Mouse (Mus musculus) cerebellum, adult 9-10 months (tissue): ENCODE measurements around the gene Cdh13.
"Not testable (repeated sequence)": the region's sequence is repeated elsewhere in the genome, so short reads cannot be mapped to it uniquely, and the experiment has no call there.

Experiments used
- DNase-seq: peaks from one replicate; pipeline ENCODE4 v3.0.0; 2022

Gene Cdh13

GRCm38 (mm10) chr8:119277047-119277451 is 993.5 kb downstream of the Cdh13 start:
- no peak for DNase-seq

DNA sequence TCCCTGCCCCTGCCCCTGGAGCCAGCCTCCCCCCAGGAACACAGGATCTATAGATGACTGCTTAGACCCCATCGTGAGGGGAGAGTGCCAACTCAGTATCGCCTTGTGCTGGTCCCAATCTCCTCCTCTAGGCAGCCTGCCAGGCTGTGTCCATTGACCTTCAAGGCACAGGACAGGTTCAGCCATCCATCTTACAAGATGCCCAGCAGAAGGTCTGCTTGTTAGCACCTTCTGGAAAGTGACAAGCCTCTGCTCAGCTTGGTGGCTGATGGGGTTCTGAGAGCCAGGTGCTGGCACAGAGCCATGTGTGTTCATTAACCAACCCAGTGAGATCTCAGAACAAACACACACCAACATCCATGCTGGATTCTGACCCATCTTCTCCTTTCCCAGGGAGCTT is 998.2 kb downstream of the Cdh13 start:
- DNase-seq, result peak; percentile 17

GRCm38 (mm10) chr8:119284516-119284915 is 1001.0 kb downstream of the Cdh13 start:
- DNase-seq, result peak; percentile 33

GRCm38 (mm10) chr8:119284920-119285319 is 1001.4 kb downstream of the Cdh13 start:
- DNase-seq, result peak; percentile 91

- DNase-seq, result no peak
Measured at GRCm38 (mm10) chr8:119295477-119295876, 1011.9 kb downstream of the Cdh13 start.

DNA sequence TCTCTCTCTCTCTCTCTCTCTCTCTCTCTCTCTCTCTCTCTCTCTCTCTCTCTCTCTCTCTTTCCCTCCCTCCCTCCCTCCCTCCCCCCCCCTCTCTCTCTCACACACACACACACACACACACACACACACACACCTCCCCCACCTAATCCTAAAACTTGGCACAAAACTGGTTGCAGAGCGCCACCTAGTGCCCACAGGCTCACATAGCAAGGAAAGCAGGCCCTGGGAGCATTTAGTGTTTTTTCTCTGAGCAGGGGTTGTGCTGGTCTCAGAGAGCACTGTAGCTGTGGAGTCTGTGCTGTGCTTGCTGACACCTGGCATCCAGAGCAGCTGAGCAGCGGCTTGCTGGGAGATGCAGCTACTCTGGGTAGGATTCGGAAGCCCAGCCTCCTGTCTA is 1014.2 kb downstream of the Cdh13 start:
- peak; percentile 21 for DNase-seq

- no peak for DNase-seq
Measured at GRCm38 (mm10) chr8:119300335-119300734, 1016.8 kb downstream of the Cdh13 start.

DNA sequence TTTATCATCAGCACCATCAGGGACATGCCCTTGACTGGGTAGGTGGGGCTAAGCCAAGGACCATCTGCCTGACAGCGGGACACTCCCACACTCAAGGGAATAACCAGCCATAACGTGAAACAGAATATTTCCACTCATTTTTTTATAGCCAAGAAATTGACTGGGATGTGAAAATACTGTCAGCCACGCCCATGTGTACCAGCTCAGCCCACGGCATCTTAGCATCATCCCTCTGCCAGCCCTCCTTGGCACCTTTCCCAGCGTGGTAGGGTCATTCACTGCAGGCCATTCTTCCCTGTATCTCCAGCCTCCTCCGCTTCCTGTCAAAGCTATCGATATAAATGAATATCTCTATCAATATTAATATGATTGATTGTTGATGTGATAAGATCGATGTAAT is 1020.7 kb downstream of the Cdh13 start:
- DNase-seq, result no peak

DNA sequence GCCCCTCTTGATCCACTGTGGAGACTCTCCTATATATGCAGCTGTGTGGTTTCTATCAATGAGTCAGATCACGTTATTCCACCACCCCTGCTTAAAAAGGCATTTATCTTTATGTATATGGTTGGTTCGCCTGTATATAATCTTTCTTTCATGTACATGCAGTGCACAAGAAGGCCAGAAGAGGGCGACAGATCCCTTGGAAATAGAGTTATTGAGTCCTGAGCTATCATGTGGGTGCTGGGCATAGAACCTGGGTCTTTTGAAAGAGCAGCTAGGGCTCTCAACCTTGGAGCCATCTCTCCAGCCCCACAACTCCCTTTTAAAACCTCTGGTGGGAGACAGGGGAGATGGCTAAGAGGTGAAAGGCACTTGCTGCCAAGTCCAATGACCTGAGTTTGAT is 1027.9 kb downstream of the Cdh13 start:
- no peak for DNase-seq

DNA sequence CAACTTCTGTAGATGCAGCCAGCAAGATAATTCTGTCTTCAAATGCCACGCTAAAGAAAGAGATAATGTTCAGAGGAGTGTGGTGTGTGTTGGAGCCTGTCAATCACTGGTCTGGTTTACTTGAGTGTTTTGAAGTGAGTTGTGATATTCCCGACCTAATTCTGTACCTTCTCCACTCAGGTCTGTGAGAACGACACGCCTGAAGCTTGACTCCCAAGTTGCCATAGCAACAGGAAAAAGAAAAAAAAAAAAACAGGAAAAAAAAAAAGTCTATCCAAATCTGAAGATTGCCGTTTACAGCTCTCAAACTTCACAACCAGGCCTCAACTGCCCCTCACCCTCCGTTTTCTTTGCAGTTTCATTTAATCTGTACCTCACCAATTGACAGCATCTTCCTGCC is 1039.7 kb downstream of the Cdh13 start:
- no peak for DNase-seq

DNA sequence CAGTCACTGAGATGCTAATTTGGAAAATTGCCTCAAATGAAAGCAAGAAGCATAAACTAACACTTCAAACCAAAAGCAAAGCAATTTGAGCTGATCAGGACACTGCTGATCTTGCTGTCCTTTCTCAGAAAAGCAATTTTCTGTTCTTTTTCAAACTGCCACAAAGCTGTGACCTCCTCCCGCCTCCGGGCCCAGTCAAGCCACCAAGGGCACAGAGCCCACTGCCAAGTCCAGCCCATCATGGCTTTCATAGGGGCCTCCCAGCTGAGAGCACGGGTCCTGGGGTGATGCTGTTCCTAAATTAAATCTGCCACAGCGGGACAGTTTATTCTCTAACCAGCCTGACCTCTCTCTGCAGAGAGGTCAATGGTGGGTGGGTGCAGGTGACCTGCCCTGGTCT is 1056.0 kb downstream of the Cdh13 start:
- no peak for DNase-seq

GRCm38 (mm10) chr8:119343606-119344005 is 1060.1 kb downstream of the Cdh13 start:
- DNase-seq, result no peak

- peak; percentile 95 for DNase-seq
Measured at GRCm38 (mm10) chr8:119344190-119344856, 1060.8 kb downstream of the Cdh13 start, which contains the start of gene Hsbp1. Hsbp1 (plus strand) TSS chr8:119344488.

DNA sequence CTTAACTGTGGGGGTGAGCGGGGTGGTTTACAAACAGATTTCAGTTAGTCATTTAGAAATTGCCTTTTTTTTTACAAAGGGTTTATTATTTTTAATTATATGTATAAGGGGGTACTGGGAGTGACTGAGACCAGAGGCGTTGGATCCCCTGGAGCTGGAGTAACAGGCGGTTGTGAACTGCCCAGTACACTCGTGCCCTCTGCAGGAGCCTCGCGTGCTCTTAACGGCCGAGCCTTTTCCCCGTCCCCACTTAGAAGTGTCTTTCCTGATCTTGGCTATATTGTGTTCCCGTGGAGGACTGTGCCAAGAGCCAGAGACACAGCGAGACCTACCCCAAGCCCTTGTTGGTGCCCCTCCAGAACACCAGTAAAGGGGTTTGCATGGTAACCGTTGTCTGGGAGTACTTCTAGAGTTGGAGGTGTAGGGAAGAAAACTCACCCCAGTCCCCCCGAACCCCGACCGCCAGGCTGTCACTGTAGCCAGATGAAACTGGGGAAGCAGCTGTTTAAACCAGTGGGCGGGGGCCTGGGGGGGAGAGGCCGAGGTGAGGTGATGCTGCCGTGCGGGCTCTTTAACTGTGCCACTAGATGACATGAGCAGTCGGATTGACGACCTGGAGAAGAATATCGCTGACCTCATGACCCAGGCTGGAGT is 1061.6 kb downstream of the Cdh13 start:
- DNase-seq, result peak; percentile 37

- no peak for DNase-seq
Measured at GRCm38 (mm10) chr8:119345683-119346075, 1062.1 kb downstream of the Cdh13 start.

DNA sequence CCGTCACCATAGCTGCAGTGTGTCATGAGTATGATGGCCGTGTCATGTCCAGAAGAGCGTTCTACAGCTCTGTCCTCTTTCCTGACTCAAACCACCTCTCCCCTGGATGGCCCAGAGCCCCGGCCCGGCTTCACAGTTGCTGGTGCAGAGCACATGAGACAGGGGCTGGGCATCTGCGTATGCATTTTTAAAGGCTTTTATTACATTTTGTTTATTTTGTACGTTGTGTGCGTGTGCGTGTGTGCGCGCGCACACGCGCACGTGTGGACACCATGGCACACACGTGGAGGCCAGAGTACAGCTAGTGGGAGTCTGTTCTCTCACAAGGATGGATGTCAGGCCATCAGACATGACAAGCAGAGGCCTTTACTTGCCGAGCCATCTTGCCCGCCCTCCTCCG is 1068.1 kb downstream of the Cdh13 start:
- DNase-seq, result no peak

DNA sequence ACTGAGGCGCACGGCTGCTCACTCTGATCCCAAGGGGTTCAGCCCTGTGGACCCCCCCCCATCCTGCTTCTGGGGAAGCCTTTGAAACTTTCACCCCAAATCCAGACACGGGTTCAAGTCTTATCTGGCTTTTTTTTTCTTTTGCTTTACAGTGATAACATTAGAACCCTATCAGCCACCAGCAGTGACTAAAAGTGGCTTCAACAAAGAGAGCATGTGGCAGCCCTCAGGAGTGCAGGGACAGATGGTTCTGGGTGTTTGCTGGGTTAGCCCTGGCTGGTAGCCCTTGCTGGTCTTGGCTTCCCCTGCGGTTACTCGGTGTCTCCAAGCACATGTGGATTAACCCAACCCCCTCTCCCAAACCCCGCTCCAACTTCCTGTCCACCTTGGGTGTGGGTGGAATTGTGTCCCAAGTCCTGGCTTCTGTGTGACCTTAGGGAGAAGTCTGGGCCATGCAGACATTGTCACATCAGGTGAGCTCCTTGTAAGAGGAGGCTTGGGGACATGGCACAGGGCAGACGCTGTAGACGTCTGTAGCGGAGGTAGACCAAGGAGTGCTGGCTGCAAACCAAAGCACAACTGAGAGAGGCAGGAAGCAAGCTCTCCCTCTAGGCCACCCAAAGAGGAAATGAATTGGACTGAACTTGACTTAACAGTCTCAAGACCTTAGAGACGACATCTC is 1069.6 kb downstream of the Cdh13 start:
- peak; percentile 34 for DNase-seq

DNA sequence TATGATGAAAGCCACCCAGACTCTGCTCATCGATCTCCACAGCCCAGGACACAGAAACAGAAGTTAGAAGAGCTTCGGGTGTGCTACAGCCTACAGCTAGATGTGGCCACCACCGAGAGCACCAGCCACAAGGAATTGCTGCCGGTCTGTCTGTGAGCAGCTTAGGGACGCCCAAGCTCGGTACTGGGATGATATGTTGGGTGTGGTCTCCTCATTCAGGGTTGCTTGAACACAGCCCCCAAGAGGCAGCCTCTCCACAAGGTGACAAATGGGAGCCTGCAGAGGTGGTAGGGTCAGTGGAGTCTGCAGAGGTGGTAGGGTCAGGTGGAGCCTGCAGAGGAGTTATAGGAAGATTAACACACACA is 1070.1 kb downstream of the Cdh13 start:
- no peak for DNase-seq

- not testable (repeated sequence) for DNase-seq
Measured at GRCm38 (mm10) chr8:119356631-119357030, 1073.1 kb downstream of the Cdh13 start.

- no peak for DNase-seq
Measured at GRCm38 (mm10) chr8:119358175-119358574, 1074.6 kb downstream of the Cdh13 start.

GRCm38 (mm10) chr8:119358836-119359235 is 1075.3 kb downstream of the Cdh13 start:
- DNase-seq, result no peak

- no peak for DNase-seq
Measured at GRCm38 (mm10) chr8:119360686-119361295, 1077.3 kb downstream of the Cdh13 start.
